Mouse (Mus musculus) embryo, embryonic 10 days (tissue): ENCODE results near the gene Cdk5rap1.
A peak's percentile ranks its signal among the peaks of the same experiment; 100 is the strongest.
"Not testable (repeated sequence)": the region's sequence is repeated elsewhere in the genome, so short reads cannot be mapped to it uniquely, and the experiment has no call there.

Experiments used
- DNase-seq: peaks from one replicate; pipeline ENCODE4 v3.0.0-alpha.2; 2015; ENCODE audit warnings: low spot score

The Cdk5rap1 gene

DNA sequence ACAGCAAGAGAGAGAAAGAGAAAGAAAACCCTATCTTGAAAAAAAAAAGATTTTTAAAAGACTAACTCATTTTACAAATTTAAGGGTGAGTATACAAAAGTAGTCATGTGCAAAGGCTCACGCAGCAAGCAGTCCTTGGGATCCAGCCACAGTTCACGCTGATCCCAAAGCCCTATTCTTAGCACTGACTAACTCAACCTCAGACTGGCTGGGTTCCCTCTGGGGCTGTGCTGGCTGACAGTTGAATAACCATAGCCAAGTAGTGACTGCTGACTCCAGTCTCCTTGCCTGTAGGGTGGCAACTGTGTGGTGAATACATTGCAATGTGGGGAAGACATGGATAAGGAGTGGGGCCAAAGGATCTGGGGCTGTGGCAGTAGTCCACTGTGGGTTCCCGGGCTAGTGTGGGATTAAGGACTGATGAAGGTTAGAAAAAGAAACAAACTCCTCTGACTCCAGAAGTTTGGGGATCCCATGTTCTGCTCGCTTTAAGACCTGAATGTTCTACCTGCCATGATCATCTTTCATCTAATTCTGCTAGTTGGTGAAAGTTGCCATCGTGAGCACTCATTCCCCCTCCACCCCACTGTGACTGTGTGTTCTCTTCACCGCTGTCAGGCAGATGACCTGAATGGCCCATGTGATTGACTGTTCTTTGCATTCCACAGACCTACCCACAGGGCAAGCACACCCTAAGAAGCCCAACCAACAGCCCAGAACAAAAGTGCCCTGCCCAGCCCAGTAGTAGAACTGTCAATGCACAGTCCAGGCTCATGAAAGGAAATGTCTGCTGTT lies 2.2 kb upstream of the Cdk5rap1 start:
- DNase-seq: no peak

- peak; percentile 58 for DNase-seq
Measured at GRCm38 (mm10) chr2:154373961-154374632, 1.3 kb upstream of the Cdk5rap1 start.

GRCm38 (mm10) chr2:154372151-154372829 lies 520 bp downstream of the Cdk5rap1 start:
- DNase-seq: peak; percentile 95

DNA sequence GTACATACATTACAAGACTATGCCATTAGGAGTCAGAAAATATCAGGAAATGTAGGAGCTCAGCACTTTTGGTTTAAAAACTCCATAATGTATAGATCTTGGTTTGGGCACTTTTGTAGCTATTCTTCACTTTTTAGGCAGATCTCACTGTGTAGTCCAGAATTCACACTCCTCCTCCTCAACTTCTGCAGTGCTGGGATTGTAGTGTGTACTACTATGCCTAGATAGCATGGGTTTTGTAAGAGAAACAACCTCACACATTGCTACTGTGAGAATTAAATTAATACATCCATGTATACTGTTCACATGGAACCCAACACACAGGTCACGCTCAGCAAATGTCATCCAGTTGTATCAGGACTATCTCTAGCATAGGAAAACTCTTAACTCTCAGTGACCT lies 5.3 kb downstream of the Cdk5rap1 start:
- no peak for DNase-seq

DNA sequence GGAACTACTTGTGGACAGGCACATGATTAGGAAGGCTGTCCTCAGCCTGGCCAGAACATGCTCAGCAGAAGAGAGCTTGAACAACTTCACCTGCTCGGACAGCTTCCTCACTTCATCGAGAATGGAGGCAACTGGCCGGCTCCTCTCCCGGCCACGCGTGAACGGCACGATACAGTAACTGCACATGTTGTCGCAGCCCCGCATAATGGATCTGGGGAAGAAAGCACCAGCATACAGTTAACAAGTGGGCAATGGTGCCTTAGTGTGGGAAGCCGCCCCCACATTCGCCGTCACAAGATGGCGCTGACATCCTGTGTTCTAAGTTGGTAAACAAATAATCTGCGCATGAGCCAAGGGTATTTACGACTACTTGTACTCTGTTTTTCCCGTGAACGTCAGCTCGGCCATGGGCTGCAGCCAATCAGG lies 18.8 kb downstream of the Cdk5rap1 start:
- not testable (repeated sequence) for DNase-seq

DNA sequence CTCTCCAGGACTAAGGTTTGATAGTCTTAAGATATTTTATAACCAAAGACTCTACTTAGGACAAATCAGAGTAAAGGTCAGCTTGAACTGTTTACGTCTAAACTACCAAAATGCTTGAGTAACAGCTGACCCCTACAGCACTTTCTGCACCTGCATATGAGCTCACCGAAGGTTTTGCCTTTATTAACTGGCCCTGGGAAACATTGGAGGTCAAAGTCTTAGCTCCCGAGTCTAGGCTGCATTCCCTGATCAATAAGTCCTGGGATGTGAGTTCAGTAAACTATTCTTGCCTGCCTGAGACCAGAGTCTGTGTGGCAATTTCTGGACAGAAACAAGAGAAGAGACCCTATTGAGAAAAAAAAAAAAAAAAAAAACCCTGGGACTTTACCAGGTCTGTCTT lies 24.7 kb downstream of the Cdk5rap1 start:
- no peak for DNase-seq

- DNase-seq: no peak
Measured at GRCm38 (mm10) chr2:154339356-154339755, 33.5 kb downstream of the Cdk5rap1 start.

DNA sequence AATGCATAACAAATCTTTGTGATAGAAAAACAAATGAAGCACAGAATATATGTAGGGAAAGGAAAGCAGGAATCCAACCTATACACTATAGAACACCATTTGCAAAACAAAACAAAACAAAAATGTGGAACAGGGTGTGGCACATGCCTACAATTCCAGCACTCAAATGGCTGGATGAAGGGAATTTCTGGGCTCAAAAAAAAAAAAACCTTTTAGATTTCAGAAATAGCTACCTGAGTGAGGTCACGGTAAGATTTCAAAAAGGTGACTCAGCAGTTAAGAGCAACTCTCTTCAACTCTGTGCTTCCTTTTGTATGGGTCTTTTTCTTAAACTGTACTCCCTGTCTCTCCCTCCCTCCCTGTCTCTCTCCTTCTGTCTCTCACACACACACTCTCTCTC lies 34.6 kb downstream of the Cdk5rap1 start:
- no peak for DNase-seq

GRCm38 (mm10) chr2:154335572-154335971 lies 37.2 kb downstream of the Cdk5rap1 start:
- no peak for DNase-seq

DNA sequence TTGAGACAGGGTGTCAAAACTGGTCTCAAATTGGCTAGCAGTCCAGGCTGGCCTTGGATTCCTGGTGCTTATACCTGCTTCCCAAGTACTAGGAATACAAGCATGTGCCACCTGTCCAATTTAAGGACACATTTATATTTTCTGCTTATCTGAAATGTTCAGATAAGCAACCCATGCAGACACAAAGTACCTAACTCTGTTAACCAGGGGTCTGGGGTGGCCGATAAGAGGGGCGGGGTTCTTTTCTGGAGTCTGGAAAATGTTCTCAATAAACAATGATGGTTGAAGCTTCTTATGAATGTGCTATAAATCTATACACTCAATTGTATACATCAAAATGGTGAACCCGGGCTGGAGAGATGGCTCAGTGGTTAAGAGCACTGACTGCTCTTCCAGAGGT lies 46.0 kb downstream of the Cdk5rap1 start:
- no peak for DNase-seq

- DNase-seq: not testable (repeated sequence)
Measured at GRCm38 (mm10) chr2:154313771-154314170, 59.0 kb downstream of the Cdk5rap1 start.

- DNase-seq: not testable (repeated sequence)
Measured at GRCm38 (mm10) chr2:154306927-154307326, 65.9 kb downstream of the Cdk5rap1 start, which contains the start of gene Bpifb9b. Gene Bpifb9b (plus strand): TSS chr2:154307227.

GRCm38 (mm10) chr2:154304604-154305003 lies 68.2 kb downstream of the Cdk5rap1 start:
- not testable (repeated sequence) for DNase-seq

- no peak for DNase-seq
Measured at GRCm38 (mm10) chr2:154301763-154302162, 71.0 kb downstream of the Cdk5rap1 start.

- peak; percentile 88 for DNase-seq
Measured at GRCm38 (mm10) chr2:154300496-154300895, 72.3 kb downstream of the Cdk5rap1 start.

DNA sequence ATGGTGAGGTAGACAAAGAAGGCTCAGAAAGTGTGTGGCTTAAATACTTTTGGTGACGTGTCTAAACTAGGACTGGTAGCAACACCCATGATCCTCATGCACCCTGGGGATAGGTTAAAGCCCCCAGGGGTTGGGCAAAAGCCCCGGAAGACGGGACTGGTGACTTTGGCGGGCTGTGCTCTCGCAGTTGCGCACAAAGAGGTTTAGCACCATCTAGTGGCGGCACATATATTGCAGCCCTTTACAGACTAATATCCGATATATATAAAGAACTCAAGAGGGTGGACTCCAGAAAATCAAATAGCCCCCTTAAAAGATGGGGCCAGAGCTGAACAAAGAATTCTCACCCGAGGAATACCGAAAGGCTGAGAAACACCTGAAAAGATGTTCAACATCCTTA lies 78.1 kb downstream of the Cdk5rap1 start:
- DNase-seq: peak; percentile 73

DNA sequence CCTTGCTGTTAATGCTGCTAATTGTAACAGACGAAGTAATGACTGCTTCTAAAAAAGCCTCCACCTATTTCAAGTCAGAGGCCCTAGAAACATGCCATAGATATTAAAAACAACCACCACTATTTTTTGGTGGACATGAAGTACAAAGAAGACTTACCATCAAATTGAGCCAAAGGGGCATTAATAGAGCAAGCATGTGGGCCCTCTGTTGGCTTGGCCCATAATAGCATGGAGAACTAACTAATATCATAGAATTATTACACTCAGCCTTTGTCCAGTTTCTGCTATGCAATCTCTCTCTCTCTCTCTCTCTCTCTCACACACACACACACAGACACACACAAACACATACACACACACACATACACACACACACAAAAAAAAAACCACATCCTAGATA lies 80.0 kb downstream of the Cdk5rap1 start:
- DNase-seq: no peak

DNA sequence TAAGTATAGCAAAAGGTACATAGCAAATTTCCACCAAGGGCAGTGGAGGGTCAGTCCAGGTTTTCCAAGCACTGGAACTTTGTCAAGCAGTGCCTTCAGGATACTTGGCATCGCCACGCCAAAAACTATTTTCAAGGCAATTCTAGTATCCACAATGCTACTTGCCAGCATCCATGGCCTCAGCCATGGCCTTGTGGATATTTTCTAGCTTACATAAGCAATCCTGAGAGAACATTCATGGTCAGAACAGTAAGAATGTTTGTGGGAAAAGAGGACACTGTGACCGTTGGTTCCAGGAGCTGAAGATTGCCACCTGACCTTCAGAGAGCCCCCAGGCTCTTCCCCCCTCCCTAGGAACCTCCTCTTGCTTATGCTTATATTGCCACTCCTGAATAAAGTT lies 80.9 kb downstream of the Cdk5rap1 start:
- not testable (repeated sequence) for DNase-seq
